In genomic region chr13:28717404-28717803, GRCm38 (mm10) we compare ENCODE assay signal across 12 mouse cellular contexts.
DNase-seq lines count a peak whose midpoint lies in the region; ATAC-seq and TF ChIP-seq lines count a peak whose summit lies in the region.
"Had no signal": no experiment of that assay in that cellular context is flagged by ENCODE, and none has a peak within 500 bp of the region (broad histone marks: within the 10 kb centered on the region; RNA-seq: fewer than 3 reads in every experiment).

No protein-coding gene starts in this region.

- no peak overlapping the region for H3K4me3 ChIP-seq in heart, embryonic 12.5 days
- H3K4me3 ChIP-seq in lung, embryonic 15.5 days, result no peak overlapping the region
- H3K4me3 ChIP-seq in hindbrain, embryonic 13.5 days, result no peak overlapping the region
- no peak overlapping the region for H3K4me3 ChIP-seq in neural tube, embryonic 13.5 days
- no peak overlapping the region for H3K4me3 ChIP-seq in thymus, adult 2 months (ENCODE audit: control insufficient read depth, insufficient read depth, low read length)
- H3K4me3 ChIP-seq: embryonic facial prominence, embryonic 12.5 days had no signal

- H3K36me3 ChIP-seq in heart, embryonic 12.5 days, result no peaks in the 10 kb centered on the region
- no peaks in the 10 kb centered on the region for H3K36me3 ChIP-seq in lung, embryonic 15.5 days
- no peaks in the 10 kb centered on the region for H3K36me3 ChIP-seq in hindbrain, embryonic 13.5 days
- no peaks in the 10 kb centered on the region for H3K36me3 ChIP-seq in neural tube, embryonic 13.5 days
- no peaks in the 10 kb centered on the region for H3K36me3 ChIP-seq in thymus, adult 2 months (ENCODE audit: control insufficient read depth, insufficient read depth, low read length)
- H3K36me3 ChIP-seq: embryonic facial prominence, embryonic 12.5 days had no signal

- WGBS in heart, embryonic 12.5 days, result 85% methylated on average over 4 of the region's 4 CpGs
- WGBS in lung, embryonic 15.5 days, result 84% methylated on average over 4 of the region's 4 CpGs
- WGBS in hindbrain, embryonic 13.5 days, result 81% methylated on average over 4 of the region's 4 CpGs
- WGBS in neural tube, embryonic 13.5 days, result 72% methylated on average over 4 of the region's 4 CpGs
- WGBS in thymus, adult 2 months, result 97% methylated on average over 4 of the region's 4 CpGs

- no peak for TF ChIP-seq POLR2A in thymus, adult 2 months (IDR thresholded peaks at IDR 0.05; ENCODE audit: control insufficient read depth, extremely low read depth, insufficient read depth, low read length, poor library complexity)

- peak overlapping the region; percentile 65 for H3K27ac ChIP-seq in heart, embryonic 12.5 days (ENCODE audit: poor library complexity, severe bottlenecking)
- peak overlapping the region; percentile 71; the same call in 1 of the 2 replicates for H3K27ac ChIP-seq in lung, embryonic 15.5 days
- H3K27ac ChIP-seq in hindbrain, embryonic 13.5 days, result peak overlapping the region; percentile 88
- H3K27ac ChIP-seq in neural tube, embryonic 13.5 days (replicated peaks), result peak overlapping the region; percentile 84
- no peak overlapping the region for H3K27ac ChIP-seq in thymus, adult 2 months (ENCODE audit: control insufficient read depth, insufficient read depth, low read length)

- H3K9me3 ChIP-seq in heart, embryonic 12.5 days (replicated peaks), result no peaks in the 10 kb centered on the region
- H3K9me3 ChIP-seq in lung, embryonic 15.5 days, result no peaks in the 10 kb centered on the region
- no peaks in the 10 kb centered on the region for H3K9me3 ChIP-seq in hindbrain, embryonic 13.5 days
- H3K9me3 ChIP-seq in neural tube, embryonic 13.5 days, result no peaks in the 10 kb centered on the region
- H3K9me3 ChIP-seq: embryonic facial prominence, embryonic 12.5 days had no signal

- ATAC-seq in heart, embryonic 12.5 days (ENCODE audit: insufficient number of reproducible peaks, low FRiP score), result no peak
- no peak for ATAC-seq in lung, embryonic 15.5 days (ENCODE audit: borderline replicate concordance, extremely low read depth, low FRiP score, low TSS enrichment)
- no peak for ATAC-seq in hindbrain, embryonic 13.5 days (ENCODE audit: low FRiP score)
- no peak for ATAC-seq in neural tube, embryonic 13.5 days (ENCODE audit: low read depth)

- H3K4me2 ChIP-seq in heart, embryonic 12.5 days, result no peak overlapping the region
- H3K4me2 ChIP-seq in lung, embryonic 15.5 days, result no peak overlapping the region
- H3K4me2 ChIP-seq in hindbrain, embryonic 13.5 days, result no peak overlapping the region
- no peak overlapping the region for H3K4me2 ChIP-seq in neural tube, embryonic 13.5 days
- H3K4me2 ChIP-seq: embryonic facial prominence, embryonic 12.5 days had no signal

- no peaks in the 10 kb centered on the region for H3K27me3 ChIP-seq in heart, embryonic 12.5 days (replicated peaks)
- no peaks in the 10 kb centered on the region for H3K27me3 ChIP-seq in lung, embryonic 15.5 days
- no peaks in the 10 kb centered on the region for H3K27me3 ChIP-seq in hindbrain, embryonic 13.5 days
- no peaks in the 10 kb centered on the region for H3K27me3 ChIP-seq in neural tube, embryonic 13.5 days
- H3K27me3 ChIP-seq in thymus, adult 2 months (ENCODE audit: control insufficient read depth, insufficient read depth, low read length), result no peaks in the 10 kb centered on the region
- H3K27me3 ChIP-seq: embryonic facial prominence, embryonic 12.5 days had no signal

- DNase-seq in heart, adult 9 months (ENCODE audit: low spot score in 2 of 2), result no peak
- no peak for DNase-seq in lung, postnatal 14 days
- no peak for DNase-seq in adrenal gland, postnatal 4 days (ENCODE audit: low spot score in 2 of 2)
- DNase-seq in thymus, adult 2 months, result no peak
- DNase-seq: cerebellum, adult 2 months; lung, postnatal 10 days; thymus, postnatal 4 days had no signal

- TF ChIP-seq CTCF in thymus, adult 2 months (IDR thresholded peaks at IDR 0.05; ENCODE audit: borderline replicate concordance, control insufficient read depth, extremely low read depth, insufficient read depth, low read length, poor library complexity), result no peak

- H3K4me1 ChIP-seq in heart, embryonic 12.5 days (replicated peaks), result peaks cover 47% of the 10 kb centered on the region
- H3K4me1 ChIP-seq in lung, embryonic 15.5 days, result peaks cover 43% of the 10 kb centered on the region
- peaks cover 50% of the 10 kb centered on the region for H3K4me1 ChIP-seq in hindbrain, embryonic 13.5 days (replicated peaks)
- H3K4me1 ChIP-seq in neural tube, embryonic 13.5 days (replicated peaks), result peaks cover 58% of the 10 kb centered on the region
- peaks cover 30% of the 10 kb centered on the region for H3K4me1 ChIP-seq in thymus, adult 2 months (replicated peaks; ENCODE audit: control insufficient read depth, insufficient read depth, low read length)

- H3K9ac ChIP-seq in heart, embryonic 12.5 days, result no peak overlapping the region
- no peak overlapping the region for H3K9ac ChIP-seq in lung, embryonic 15.5 days
- no peak overlapping the region for H3K9ac ChIP-seq in hindbrain, embryonic 13.5 days
- no peak overlapping the region for H3K9ac ChIP-seq in neural tube, embryonic 13.5 days
- H3K9ac ChIP-seq: embryonic facial prominence, embryonic 12.5 days had no signal
